Mouse (Mus musculus) heart, adult 2 months (tissue): ENCODE results near the gene Mrpl47. TPM values are rescaled to one million over a fixed set of nuclear protein-coding genes. Genes with fewer than 3 reads are reported as not detected.

Experiments used
- DNase-seq, 2 experiments: peaks; one replicate each; pipeline ENCODE4 v3.0.0; 2021
- H3K27ac ChIP-seq: fragments of 200-600 bp; 2 replicates; pipeline ENCODE4 v1.8.1; 2022
- H3K27me3 ChIP-seq: fragments of 200-500 bp; 2 replicates; pipeline ENCODE4 v1.6.1; 2012; ENCODE audit warnings: mild to moderate bottlenecking, low read length, inconsistent platforms, mixed read lengths; ENCODE audit not compliant: control insufficient read depth, insufficient read depth
- H3K36me3 ChIP-seq: fragments of 200-500 bp; 2 replicates; pipeline ENCODE4 v1.6.1; 2012; ENCODE audit warnings: low read length, inconsistent platforms; ENCODE audit not compliant: control insufficient read depth, insufficient read depth
- H3K4me1 ChIP-seq: fragments of 200-500 bp; 2 replicates; pipeline ENCODE4 v1.6.1; 2011; ENCODE audit warnings: low read length; ENCODE audit not compliant: control insufficient read depth, insufficient read depth
- H3K4me3 ChIP-seq: fragments of 200-600 bp; 2 replicates; pipeline ENCODE4 v1.8.1; 2022
- H3K79me2 ChIP-seq: fragments of 200-500 bp; replicated peaks from 2 replicates; pipeline ENCODE4 v1.6.1; 2012; ENCODE audit warnings: mild to moderate bottlenecking, inconsistent platforms, low read length, moderate library complexity, mixed read lengths; ENCODE audit not compliant: control insufficient read depth, insufficient read depth
- H3K9ac ChIP-seq: fragments of 200-500 bp; 2 replicates; pipeline ENCODE4 v1.6.1; 2012; ENCODE audit warnings: low read depth, mild to moderate bottlenecking, control low read depth, inconsistent platforms, low read length, mixed read lengths
- CTCF ChIP-seq: fragments of 200-600 bp; IDR thresholded peaks from 2 replicates; pipeline ENCODE4 v1.8.1; 2022; ENCODE audit warnings: antibody characterized with exemption, mild to moderate bottlenecking, moderate library complexity
- EP300 ChIP-seq: fragments of 200-500 bp; IDR thresholded peaks from 2 replicates; pipeline ENCODE4 v1.6.1; 2011; ENCODE audit warnings: low read depth, low read length, control low read depth; ENCODE audit not compliant: insufficient read depth
- POLR2A ChIP-seq: fragments of 200-500 bp; IDR thresholded peaks from 2 replicates; pipeline ENCODE4 v1.6.1; 2011; ENCODE audit warnings: mild to moderate bottlenecking, low read depth, low read length, control low read depth; ENCODE audit not compliant: insufficient read depth
- WGBS: fragments of 180-500 bp; shearing (Covaris S2); methylation state at CpG from one replicate; pipeline ENCODE4 v1.1.7; 2018; 5-methylcytosine and 5-hydroxymethylcytosine counted together
- intact Hi-C: fragments of 180-260 bp; cut with DNase I; formaldehyde crosslinking; loops from one replicate; pipeline ENCODE4 v1.15.1; 2025
- polyA plus RNA-seq: library from polyadenylated mRNA; depleted of rRNA; stranded (reverse); fragments of >200 nt; gene quantifications from 2 replicates; pipeline ENCODE4 v1.2.3, GENCODE M21; 2012; rRNA removed
- total RNA-seq, 2 experiments: library from RNA; stranded (reverse); gene quantifications; 2 replicates each; pipeline ENCODE4 v1.2.3; 2021

Mrpl47 gene
- total and polyA plus RNA-seq, 3 experiments: 4.8 to 44.8 (median 39.3) TPM

- H3K9ac ChIP-seq: no peak overlapping the region
- no peaks in the 10 kb centered on the region for H3K36me3 ChIP-seq
- no peak overlapping the region for H3K27ac ChIP-seq
- no peaks in the 10 kb centered on the region for H3K4me1 ChIP-seq
- no peaks in the 10 kb centered on the region for H3K79me2 ChIP-seq
- intact Hi-C loops: no loop called here
- TF ChIP-seq POLR2A (no peak), EP300 (no peak), CTCF (no peak)
- DNase-seq: no peak
- no peaks in the 10 kb centered on the region for H3K27me3 ChIP-seq
- 65% methylated on average over 12 of the region's 12 CpGs for WGBS
- no peak overlapping the region for H3K4me3 ChIP-seq
Observed at GRCm38 (mm10) chr3:32682910-32683531, 54.4 kb downstream of the Mrpl47 start.

GRCm38 (mm10) chr3:32676393-32676792, 61.0 kb downstream of the Mrpl47 start:
- intact Hi-C loops: no loop called here
- WGBS: 80% methylated on average over 6 of the region's 6 CpGs
- no peak overlapping the region for H3K9ac ChIP-seq
- no peaks in the 10 kb centered on the region for H3K79me2 ChIP-seq
- no peak for DNase-seq
- H3K4me3 ChIP-seq: no peak overlapping the region
- no peaks in the 10 kb centered on the region for H3K36me3 ChIP-seq
- TF ChIP-seq CTCF (no peak), EP300 (no peak), POLR2A (no peak)
- H3K27me3 ChIP-seq: no peaks in the 10 kb centered on the region
- H3K4me1 ChIP-seq: no peaks in the 10 kb centered on the region
- no peak overlapping the region for H3K27ac ChIP-seq

Other genes starting within 250 kb of the Mrpl47 start
- not detected for gene Kcnmb3, start 245.4 kb downstream of the Mrpl47 start, total RNA-seq
- not detected in 2 replicates for gene Kcnmb3, start 245.4 kb downstream of the Mrpl47 start, polyA plus RNA-seq
- gene Zfp639, start 227.3 kb downstream of the Mrpl47 start, total RNA-seq: 10 to 100 TPM; 22.1 to 28.0 TPM
- gene Zfp639, start 227.3 kb downstream of the Mrpl47 start, polyA plus RNA-seq: 20.6 and 26.2 TPM in 2 replicates
- gene Mfn1, start 208.1 kb downstream of the Mrpl47 start, total RNA-seq: 100 to 1,000 TPM; 384 to 501 TPM
- 80.0 and 147 TPM in 2 replicates for gene Mfn1, start 208.1 kb downstream of the Mrpl47 start, polyA plus RNA-seq
- gene Gnb4, start 121.0 kb downstream of the Mrpl47 start, total RNA-seq: 10 to 100 TPM; 12.4 to 15.5 TPM
- 18.5 and 36.0 TPM in 2 replicates for gene Gnb4, start 121.0 kb downstream of the Mrpl47 start, polyA plus RNA-seq
- gene Actl6a, start 31.3 kb downstream of the Mrpl47 start, total RNA-seq: 10 to 100 TPM; 22.1 to 22.9 TPM
- gene Actl6a, start 31.3 kb downstream of the Mrpl47 start, polyA plus RNA-seq: 11.1 and 18.1 TPM in 2 replicates
- gene Ndufb5, start 615 bp downstream of the Mrpl47 start, total RNA-seq: 100 to 1,000 TPM; 793 to 933 TPM
- gene Ndufb5, start 615 bp downstream of the Mrpl47 start, polyA plus RNA-seq: 925 and 1,211 TPM in 2 replicates
- gene Usp13, start 79.9 kb upstream of the Mrpl47 start, total RNA-seq: 100 to 1,000 TPM; 183 to 204 TPM
- 47.9 and 80.9 TPM in 2 replicates for gene Usp13, start 79.9 kb upstream of the Mrpl47 start, polyA plus RNA-seq